Mouse (Mus musculus) intestine, embryonic 14.5 days (tissue): ENCODE data around the gene Gm17324. TPM values are rescaled to one million over a fixed set of nuclear protein-coding genes. Genes with fewer than 3 reads are reported as not detected.
A peak's percentile ranks its signal among the peaks of the same experiment; 100 is the strongest.
"Not testable (repeated sequence)": the region's sequence is repeated elsewhere in the genome, so short reads cannot be mapped to it uniquely, and the experiment has no call there.

Experiments
- ATAC-seq: fragments of 200-750 bp; cut with Nextera tagmentation; replicated peaks from 2 replicates; pipeline ENCODE4 v1.8.0; 2017; ENCODE audit warnings: low read depth, moderate number of reproducible peaks, moderate TSS enrichment, moderate library complexity; ENCODE audit not compliant: low FRiP score, low TSS enrichment
- DNase-seq: peaks from one replicate; pipeline ENCODE4 v3.0.0-alpha.2; 2018; ENCODE audit warnings: low spot score
- H3K27ac ChIP-seq: fragments of 300-500 bp; sonication (generic); 2 replicates; pipeline ENCODE4 v1.5.1; 2014; ENCODE audit warnings: low read depth, mild to moderate bottlenecking, control low read depth
- H3K27me3 ChIP-seq: fragments of 300-500 bp; sonication (generic); replicated peaks from 2 replicates; pipeline ENCODE4 v1.6.1; 2014; ENCODE audit warnings: low read length, control low read depth; ENCODE audit not compliant: control insufficient read depth, insufficient read depth
- H3K36me3 ChIP-seq: fragments of 300-500 bp; sonication (generic); 2 replicates; pipeline ENCODE4 v1.6.1; 2014; ENCODE audit warnings: low read length, control low read depth; ENCODE audit not compliant: control insufficient read depth, insufficient read depth
- H3K4me1 ChIP-seq: fragments of 300-500 bp; sonication (generic); replicated peaks from 2 replicates; pipeline ENCODE4 v1.6.1; 2014; ENCODE audit warnings: low read length, control low read depth, mixed read lengths; ENCODE audit not compliant: control insufficient read depth, insufficient read depth
- H3K4me2 ChIP-seq: fragments of 300-500 bp; sonication (generic); 2 replicates; pipeline ENCODE4 v1.6.1; 2014; ENCODE audit warnings: low read length
- H3K4me3 ChIP-seq: fragments of 300-500 bp; sonication (generic); 2 replicates; pipeline ENCODE4 v1.5.1; 2014; ENCODE audit warnings: low read depth, low read length, control low read depth, mixed read lengths
- H3K9ac ChIP-seq: fragments of 300-500 bp; sonication (generic); 2 replicates; pipeline ENCODE4 v1.6.1; 2014; ENCODE audit warnings: mild to moderate bottlenecking, low read length
- H3K9me3 ChIP-seq: fragments of 300-500 bp; sonication (generic); 2 replicates; pipeline ENCODE4 v1.6.1; 2016; ENCODE audit warnings: low read length, control low read depth; ENCODE audit not compliant: control insufficient read depth
- WGBS: fragments of 180-500 bp; shearing (Covaris S2); extraction: QIAGEN DNeasy Blood & Tissue Kit; methylation state at CpG from one replicate; pipeline ENCODE4 v1.1.7; 2014; 5-methylcytosine and 5-hydroxymethylcytosine counted together
- polyA plus RNA-seq: library from polyadenylated mRNA; unstranded; fragments of >200 nt; fragmentation: Nextera tagmentation; extraction: Ambion mirVana; gene quantifications from 2 replicates; pipeline ENCODE4 v1.2.1, GENCODE M21; 2014

The Gm17324 gene
- polyA plus RNA-seq, 1 experiment from 2014 or later = not detected

DNA sequence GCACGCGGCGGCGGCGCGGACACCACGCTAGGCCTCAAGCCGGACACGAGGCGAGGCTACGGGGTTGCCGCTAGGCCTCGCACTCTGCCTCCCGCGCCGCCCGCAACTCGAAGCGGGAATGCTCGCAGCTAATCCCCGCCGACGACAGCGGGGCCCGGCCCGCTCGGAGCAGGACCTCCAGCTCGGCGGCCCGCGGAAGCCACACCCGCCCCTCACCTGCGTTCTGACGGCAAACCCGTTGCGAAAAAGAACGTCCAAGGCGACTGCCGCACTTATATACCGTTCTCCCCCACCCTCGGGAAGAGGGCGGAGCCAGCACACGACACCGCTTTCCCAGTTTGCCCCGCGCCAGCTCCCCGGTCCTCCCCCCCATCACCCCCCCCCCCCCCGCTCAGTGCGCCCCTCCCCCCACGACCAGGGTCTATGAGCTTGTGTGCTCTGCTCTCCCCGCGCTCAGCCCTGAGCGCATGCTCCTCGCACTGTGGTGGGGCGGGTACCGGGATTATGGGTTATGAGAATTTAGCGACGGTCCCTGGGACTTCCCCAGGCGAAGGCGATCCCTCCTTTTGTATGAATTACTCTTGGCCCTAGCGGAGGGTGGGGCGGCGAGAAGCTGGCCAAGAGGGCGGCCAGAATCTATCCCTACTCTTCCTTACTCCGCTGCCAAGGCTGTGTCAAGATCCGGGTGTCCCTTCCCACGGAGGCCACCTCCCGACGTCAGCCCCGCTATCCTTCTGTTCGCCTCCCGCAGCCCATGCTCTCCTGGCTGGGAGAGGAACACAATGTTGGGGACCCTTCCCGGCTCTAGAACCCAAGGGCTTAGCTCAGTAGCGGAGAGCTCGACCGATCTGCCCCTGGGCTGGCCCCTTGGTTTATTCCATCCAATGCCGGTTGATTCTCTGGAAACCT lies 33.1 kb upstream of the Gm17324 start:
- Histone ChIP-seq H3K9ac (peak overlapping the region; percentile 99), H3K27me3 (no peaks in the 10 kb centered on the region), H3K4me1 (peaks cover 8% of the 10 kb centered on the region; the same call in 1 of the 2 replicates), H3K4me2 (peak overlapping the region; percentile 65), H3K27ac (peak overlapping the region; percentile 99), H3K9me3 (no peaks in the 10 kb centered on the region), H3K4me3 (peak overlapping the region; percentile 70), H3K36me3 (peaks cover 36% of the 10 kb centered on the region)
- under 1% methylated on average over 74 of the region's 77 CpGs for WGBS
- ATAC-seq (peak; percentile 98), DNase-seq (peak; percentile 98)

DNA sequence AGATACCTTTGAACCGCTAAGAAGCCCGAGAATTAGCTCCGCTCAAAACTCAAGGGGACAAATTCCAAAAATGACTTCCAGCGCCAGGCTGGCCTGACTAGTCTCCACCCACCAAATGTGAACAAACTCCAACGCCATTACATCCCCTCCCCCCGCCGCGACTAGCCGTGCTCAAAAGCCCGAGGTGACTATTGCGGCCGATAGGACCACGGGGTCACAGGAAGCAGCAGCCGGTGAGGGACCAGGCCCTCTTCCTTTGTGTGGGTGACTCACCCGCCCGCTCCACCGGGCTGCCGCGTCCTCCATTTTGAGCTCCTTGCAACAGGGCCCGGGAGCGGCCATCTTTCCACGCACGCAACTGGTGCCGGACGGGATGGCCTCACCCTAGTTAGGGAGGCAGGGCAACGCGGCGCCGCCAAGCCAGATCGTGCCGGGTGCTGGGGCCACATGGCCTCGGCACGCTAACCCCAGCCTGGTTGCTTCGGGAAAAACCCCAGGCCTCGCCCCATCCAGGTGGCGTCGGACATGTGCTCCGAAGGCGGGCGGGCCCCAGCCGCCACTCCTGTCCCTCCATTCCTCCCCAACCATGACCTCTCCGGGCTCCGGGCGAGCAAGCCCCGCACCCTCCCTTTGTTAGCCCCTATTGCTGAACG lies 32.2 kb upstream of the Gm17324 start:
- Histone ChIP-seq H3K4me3 (peak overlapping the region; percentile 70), H3K4me2 (peak overlapping the region; percentile 65), H3K4me1 (peaks cover 8% of the 10 kb centered on the region; the same call in 1 of the 2 replicates), H3K36me3 (peaks cover 42% of the 10 kb centered on the region), H3K27me3 (no peaks in the 10 kb centered on the region), H3K27ac (peak overlapping the region; percentile 97), H3K9ac (peak overlapping the region; percentile 99), H3K9me3 (no peaks in the 10 kb centered on the region)
- WGBS = under 1% methylated on average over 46 of the region's 46 CpGs
- DNase-seq (peak; percentile 90), ATAC-seq (peak; percentile 5)

GRCm38 (mm10) chr9:78480227-78480626 lies 31.6 kb upstream of the Gm17324 start:
- not testable (repeated sequence) for DNase-seq
- peak overlapping the region; percentile 99 for H3K9ac ChIP-seq

GRCm38 (mm10) chr9:78479308-78479707 lies 30.7 kb upstream of the Gm17324 start:
- H3K36me3 ChIP-seq = peaks cover 43% of the 10 kb centered on the region
- H3K9me3 ChIP-seq, ATAC-seq, H3K4me1 ChIP-seq, H3K27me3 ChIP-seq, H3K27ac ChIP-seq, DNase-seq: not testable (repeated sequence)
- H3K9ac ChIP-seq = peak overlapping the region; percentile 99
- WGBS = 22% methylated on average over 7 of the region's 8 CpGs
- peak overlapping the region; percentile 70 for H3K4me3 ChIP-seq
- H3K4me2 ChIP-seq = peak overlapping the region; percentile 65

More at GRCm38 (mm10) chr9:78480227-78480626, 31.6 kb upstream of the Gm17324 start:
- peak overlapping the region; percentile 65 for H3K4me2 ChIP-seq
- H3K36me3 ChIP-seq = peaks cover 42% of the 10 kb centered on the region
- peak overlapping the region; percentile 70 for H3K4me3 ChIP-seq
- H3K27ac ChIP-seq = peak overlapping the region; percentile 97
- H3K27me3 ChIP-seq, ATAC-seq, H3K9me3 ChIP-seq, H3K4me1 ChIP-seq: not testable (repeated sequence)
- under 1% methylated on average over 13 of the region's 13 CpGs for WGBS

DNA sequence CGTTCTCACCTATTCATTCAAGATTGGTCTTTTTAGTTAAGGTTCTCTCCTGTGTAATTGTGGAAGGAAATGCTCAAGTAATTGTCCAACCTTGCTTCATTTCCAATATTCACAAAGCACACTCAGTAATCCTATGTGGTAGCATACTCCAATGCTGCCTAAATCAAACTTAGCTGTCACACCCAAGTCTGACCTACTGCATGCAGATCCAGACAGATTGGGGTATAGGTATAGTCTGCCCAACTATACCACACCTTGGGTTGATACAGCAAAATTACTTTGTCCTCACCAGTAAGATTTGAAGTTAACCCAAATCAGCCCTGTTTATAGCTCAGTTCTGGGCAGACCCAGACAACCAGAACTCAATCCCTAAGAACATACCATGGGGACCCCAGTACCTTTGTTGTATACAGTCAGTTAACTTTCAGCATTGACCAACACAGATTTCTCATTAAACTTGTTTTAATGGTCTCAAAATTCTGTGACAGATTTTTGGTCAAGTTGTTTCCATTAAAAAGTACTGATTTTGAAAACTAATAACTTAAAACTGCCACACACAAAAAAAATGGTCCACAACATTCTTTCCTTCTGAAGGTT lies 29.5 kb upstream of the Gm17324 start:
- not testable (repeated sequence) for H3K9me3 ChIP-seq, ATAC-seq, H3K9ac ChIP-seq, H3K27me3 ChIP-seq, H3K4me1 ChIP-seq, DNase-seq, H3K27ac ChIP-seq
- 57% methylated on average over 1 of the region's 1 CpGs for WGBS
- peak overlapping the region; percentile 28; the same call in 1 of the 2 replicates for H3K4me2 ChIP-seq
- peaks cover 55% of the 10 kb centered on the region for H3K36me3 ChIP-seq
- H3K4me3 ChIP-seq = 0 out of 2 replicates have a peak overlapping the region, but pooled peaks have one; percentile 2

- peak; percentile 0 for ATAC-seq
- Histone ChIP-seq H3K27me3 (no peaks in the 10 kb centered on the region), H3K4me1 (no peaks in the 10 kb centered on the region), H3K4me3 (no peak overlapping the region), H3K4me2 (no peak overlapping the region), H3K36me3 (peaks cover 62% of the 10 kb centered on the region), H3K9ac (no peak overlapping the region; the same call in 1 of the 2 replicates), H3K9me3 (no peaks in the 10 kb centered on the region), H3K27ac (no peak overlapping the region)
- no peak for DNase-seq
- WGBS = 6% methylated on average over 5 of the region's 5 CpGs
These were observed 28.5 kb upstream of the Gm17324 start for GRCm38 (mm10) chr9:78477021-78477551.

- DNase-seq (peak; percentile 70), ATAC-seq (peak; percentile 41)
- Histone ChIP-seq H3K9me3 (no peaks in the 10 kb centered on the region), H3K4me2 (no peak overlapping the region), H3K36me3 (peaks cover 63% of the 10 kb centered on the region), H3K27ac (no peak overlapping the region), H3K4me1 (no peaks in the 10 kb centered on the region), H3K9ac (no peak overlapping the region), H3K27me3 (no peaks in the 10 kb centered on the region), H3K4me3 (no peak overlapping the region)
- 0% methylated on average over 1 of the region's 1 CpGs for WGBS
These were observed 28.0 kb upstream of the Gm17324 start for GRCm38 (mm10) chr9:78476531-78477020.

DNA sequence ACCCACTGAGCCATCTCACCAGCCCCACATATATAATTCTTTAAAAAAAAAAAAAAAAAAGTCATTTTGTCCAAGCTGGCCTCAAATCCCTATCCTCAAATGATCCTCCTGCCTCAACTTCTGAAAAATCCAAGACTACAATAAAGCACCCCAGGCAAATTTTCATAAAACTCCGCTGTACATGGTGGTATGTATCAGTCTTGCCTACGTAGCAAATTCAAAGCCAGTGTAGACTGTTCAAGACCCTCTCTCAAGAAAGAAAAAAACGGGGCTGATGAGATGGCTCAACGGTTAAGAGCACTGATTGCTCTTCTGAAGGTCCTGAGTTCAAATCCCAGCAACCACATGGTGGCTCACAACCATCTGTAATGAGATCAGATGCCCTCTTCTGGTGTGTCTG lies 27.3 kb upstream of the Gm17324 start:
- Histone ChIP-seq H3K9me3 (no peaks in the 10 kb centered on the region), H3K9ac (no peak overlapping the region), H3K36me3 (peaks cover 64% of the 10 kb centered on the region), H3K4me1 (no peaks in the 10 kb centered on the region), H3K27me3 (no peaks in the 10 kb centered on the region), H3K27ac (no peak overlapping the region), H3K4me3 (no peak overlapping the region), H3K4me2 (no peak overlapping the region)
- WGBS = 85% methylated on average over 4 of the region's 4 CpGs
- DNase-seq = peak; percentile 68
- ATAC-seq = 0 out of 2 replicates have a peak, but pooled peaks have one; percentile 13
